Mouse (Mus musculus): ENCODE measurements around the gene Slit1.

- no peak for TF ChIP-seq GATA1 (IDR thresholded peaks at IDR 0.05; ENCODE audit: low read length)
- TF ChIP-seq TAL1 (IDR thresholded peaks at IDR 0.05; ENCODE audit: low read length) = no peak
Measured at GRCm38 (mm10) chr19:41568791-41569190, 174.7 kb downstream of the Slit1 start.
